Mouse (Mus musculus): ENCODE data around the gene Pdcd1.
"Not testable (repeated sequence)": the region's sequence is repeated elsewhere in the genome, so short reads cannot be mapped to it uniquely, and the experiment has no call there.

Gene Pdcd1

DNA sequence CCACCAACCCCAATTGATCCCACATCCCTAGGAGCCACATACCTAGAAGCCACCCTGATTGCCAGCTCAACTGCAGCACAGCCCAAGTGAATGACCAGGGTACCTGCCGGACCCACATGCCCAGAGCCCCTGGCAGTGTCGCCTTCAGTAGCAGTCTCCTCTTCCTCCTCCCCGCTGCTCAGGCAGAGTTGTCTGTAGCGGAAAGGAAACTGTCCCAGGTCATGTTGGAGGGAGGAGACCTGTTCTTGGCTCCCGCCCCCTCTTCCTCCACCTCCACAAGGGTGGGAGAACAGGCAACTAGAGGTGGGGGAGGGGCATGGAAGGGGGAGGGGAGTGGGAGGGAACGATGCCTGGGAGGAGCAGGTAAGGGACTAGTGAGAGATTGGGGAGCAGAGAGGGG, at the start of gene Pdcd1:
Pdcd1 (minus strand) TSS at position 181 of the 400 bp plus-strand sequence.
- DNase-seq = no peak

DNA sequence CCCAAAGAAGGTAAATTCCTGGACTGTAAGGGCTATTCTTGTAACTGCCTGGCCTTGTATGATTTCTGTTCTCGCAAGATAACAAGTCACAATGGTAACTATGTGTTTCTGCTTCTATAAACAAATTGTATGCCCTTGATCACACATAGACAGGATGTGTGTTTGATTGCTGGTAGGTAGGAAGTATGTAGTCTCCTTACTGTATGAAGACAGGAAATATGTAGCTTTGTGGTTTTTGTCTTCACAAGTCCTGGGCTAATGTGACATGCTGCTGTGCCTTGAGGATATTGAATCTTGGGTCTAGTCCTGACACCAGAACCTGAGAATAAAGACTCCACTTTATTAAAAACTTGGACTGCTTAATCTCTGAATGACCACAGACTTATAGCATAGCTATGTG, 39.4 kb upstream of the Pdcd1 start:
- DNase-seq = no peak

DNA sequence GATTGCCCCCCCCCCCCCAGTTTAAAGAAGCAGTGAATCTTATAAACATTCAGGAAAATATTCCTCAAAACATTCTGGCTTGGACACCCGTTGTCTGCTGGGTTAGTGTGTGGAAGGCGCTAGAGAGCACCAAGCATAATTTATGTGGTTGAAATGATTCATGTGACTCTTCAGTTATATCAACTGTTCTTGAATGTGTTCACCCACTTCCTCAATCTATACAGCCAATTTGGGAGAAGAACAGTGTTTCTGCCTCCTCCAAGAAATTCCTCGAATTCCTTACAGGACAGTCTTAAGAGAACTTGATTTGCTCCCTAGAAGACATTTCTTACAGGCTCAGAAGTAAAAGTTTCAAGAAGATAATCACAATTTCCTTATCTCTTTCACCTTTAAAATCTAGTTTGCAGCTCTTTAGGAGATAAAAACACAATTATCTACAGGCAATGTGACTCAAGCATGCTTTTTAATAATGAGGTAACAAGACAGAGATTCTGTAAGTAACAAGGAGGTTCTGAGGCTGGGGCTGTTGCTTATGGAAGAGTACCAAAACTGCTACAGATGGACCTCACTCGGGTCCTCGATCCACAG, 34.1 kb upstream of the Pdcd1 start:
- no peak for DNase-seq

DNA sequence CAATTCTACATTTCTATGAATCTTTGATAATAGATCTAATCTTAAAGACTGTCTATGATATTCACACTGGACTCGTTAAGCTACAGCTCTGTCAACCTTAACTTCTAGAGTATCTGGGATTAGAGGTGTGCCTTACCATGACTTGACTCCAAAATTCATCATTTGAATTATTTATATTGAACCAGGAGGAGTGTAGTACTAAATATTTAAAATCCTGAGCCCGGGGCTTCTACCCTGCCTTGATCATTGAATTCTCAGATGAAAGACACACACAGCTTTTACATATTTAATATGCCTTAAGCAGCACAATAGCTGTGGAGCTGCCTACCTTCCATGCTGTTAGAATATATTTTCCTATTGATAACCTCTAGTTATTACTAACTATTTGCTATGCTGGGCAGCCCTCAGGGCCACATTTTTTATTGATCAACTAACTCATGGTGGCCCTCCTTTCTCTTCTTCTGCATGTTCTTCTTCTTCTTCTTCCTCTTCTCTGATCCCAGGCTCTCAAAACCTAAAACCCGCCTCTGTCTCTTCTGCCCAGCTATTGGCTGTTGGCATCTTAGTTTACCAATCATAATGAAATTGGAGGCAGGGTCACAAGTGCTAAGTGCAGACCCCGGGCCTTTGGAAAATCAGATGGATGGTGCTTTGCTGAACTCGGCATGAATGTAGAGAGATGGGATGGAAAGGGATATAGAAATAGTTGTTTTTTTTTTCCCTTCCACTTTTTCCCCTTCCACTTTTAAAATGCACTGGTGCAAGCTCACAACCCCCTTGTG, 33.2 kb upstream of the Pdcd1 start:
- no peak for DNase-seq

DNA sequence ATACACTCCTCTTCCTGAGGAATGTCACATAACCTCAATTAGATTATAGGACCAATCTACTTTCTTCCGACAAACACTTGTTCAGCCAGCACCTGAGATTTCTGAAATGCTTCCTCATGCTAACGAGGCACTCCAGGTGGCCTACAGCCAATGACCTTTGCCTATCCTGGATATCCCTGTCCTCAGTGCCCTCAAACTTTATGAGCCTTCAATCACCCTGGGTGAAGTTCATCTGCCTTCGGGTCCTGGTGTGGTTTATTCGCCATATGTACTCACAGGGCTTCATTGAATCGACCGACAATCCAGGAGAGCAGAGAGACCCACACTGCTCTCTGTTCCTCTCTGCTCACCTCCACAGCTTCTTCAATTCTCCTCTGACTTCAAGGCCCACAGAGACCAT, 29.4 kb upstream of the Pdcd1 start:
- no peak for DNase-seq

DNA sequence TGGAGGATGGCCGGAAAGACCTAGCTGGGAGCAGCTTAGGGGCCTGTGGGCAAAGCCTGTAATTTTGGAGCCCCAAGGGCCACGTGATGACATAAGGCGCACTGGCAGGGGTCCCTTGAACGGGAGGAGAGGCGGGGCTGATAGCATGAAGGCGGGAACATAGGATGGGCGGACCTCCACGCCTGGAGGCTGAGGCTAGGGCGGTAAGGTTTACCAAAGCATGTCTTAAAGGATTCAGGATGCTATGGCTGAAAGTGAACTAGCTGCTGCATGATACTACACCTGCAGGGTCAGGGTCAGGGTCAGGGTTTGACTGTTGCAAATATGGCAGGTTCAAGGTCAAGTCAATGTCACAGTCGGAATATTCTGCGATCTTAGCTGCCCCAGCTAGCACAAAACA, 28.8 kb upstream of the Pdcd1 start:
- DNase-seq = no peak

DNA sequence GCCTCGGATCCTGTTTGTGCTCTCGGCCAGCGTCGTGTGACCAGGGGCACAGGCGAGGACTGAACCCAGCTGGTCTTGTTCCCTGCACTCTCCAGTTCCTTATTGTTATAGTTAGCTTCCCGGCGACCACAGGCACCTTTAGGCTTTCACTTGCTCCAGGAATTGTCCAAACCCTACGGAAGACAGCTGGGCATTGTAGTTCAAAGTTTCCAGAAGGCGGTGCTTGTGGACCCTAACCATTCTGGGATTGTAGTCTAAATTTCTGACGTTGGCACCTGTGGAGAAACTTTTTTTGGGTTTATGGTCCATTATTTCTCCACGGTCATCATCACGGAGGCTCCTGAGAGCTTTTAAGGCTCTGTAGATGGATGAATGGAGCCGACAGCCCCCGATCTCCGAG, 28.4 kb upstream of the Pdcd1 start:
- DNase-seq = no peak

DNA sequence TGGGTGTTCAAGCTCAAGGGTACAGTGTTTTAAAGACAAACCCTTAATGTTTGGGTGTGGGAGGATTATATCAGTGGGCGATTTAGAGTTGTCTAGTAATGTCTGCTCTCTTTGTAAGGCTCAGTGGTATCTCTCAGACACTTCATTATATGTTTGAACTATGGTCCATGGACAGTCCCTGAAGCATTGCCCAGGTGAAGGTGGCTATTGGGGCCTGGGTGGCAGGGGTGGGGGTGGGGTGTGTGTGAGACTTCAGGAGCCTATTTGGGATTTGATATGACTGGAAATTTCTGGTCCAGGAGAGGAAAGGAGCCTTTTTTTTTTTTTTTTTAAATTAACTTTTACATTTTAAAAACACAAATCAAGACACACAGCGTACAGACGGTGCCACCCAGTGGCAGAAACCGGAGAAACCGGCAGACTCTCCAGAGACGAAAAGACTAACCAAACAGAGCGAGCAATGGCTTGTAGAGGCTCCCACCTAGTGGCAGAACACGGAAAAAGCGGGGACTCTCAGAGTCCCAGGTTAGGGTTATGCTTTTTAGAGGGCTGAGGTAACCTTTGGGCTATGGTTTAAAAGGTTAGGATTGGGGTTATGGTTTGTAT, 26.6 kb upstream of the Pdcd1 start:
- peak; percentile 91 for DNase-seq

DNA sequence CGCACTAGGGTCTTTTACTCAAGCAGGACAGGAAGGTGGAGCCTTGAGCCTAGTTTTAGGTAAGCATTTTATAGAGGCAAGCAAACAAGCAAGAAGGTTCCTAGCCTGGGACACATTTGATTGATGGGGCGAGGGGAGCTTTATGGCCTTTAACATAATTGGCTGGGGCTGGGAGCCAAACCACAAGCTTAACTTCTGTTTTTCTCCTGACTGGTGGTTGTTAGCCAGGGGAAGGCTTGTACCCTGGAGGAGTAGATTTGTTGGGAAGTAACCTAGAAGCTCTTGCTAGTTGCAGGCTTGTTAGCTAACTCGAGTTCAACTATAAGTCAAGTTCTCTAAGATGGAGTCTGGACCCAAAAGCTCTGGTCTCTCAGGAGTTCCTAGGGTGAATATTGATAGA, 26.0 kb upstream of the Pdcd1 start:
- DNase-seq = no peak

DNA sequence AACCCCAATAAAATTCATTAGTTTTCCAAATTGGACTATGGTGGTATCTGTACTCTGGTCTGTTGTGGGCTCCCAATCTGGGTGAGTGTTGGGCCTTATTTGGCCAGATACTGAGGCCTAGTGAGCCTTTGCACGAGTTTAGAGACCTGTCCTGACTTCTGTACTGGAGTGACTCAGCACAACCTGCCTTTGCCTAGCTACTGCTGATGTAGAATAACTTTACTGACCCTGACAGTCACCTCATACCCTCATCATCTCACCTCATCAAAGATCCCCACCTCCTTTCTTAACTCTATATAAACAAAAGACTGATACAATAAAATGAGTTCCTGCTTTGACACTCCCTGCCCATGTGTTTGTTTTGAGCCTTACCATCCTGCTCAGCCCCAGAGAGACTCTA, 24.3 kb upstream of the Pdcd1 start:
- no peak for DNase-seq

DNA sequence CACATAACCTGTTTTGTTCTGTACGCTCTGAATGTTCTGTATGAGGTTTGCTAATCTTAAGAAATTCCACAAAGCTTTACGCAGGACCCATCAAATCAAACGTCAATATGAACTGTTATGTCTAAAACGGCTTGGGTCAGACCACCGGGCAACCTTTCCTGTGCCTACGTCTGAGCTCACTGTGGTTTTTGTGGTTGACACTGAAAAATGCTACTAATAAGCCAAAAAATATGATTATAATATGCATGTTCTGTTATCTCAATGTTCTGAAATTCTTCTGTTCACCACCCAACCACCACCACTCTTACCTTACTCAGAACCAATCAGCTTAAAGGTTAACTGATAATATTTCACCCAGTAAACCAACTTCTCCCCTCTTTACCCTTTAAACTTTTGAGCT, 22.4 kb upstream of the Pdcd1 start:
- no peak for DNase-seq

DNA sequence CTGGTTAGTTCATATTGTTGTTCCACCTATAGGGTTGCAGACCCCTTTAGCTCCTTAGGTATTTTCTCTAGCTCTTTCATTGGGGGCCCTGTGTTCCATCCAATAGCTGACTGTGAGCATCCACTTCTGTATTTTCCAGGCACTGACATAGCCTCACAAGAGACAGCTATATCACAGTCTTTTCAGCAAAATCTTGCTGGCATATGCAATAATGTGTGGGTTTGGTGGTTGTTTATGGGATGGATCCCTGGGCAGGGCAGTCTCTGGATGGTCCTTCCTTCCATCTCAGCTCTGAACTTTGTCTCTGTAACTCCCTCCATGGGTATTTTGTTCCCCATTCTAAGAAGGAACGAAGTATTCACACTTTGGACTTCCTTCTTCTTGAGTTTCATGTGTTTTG, 5.9 kb upstream of the Pdcd1 start:
- not testable (repeated sequence) for DNase-seq

DNA sequence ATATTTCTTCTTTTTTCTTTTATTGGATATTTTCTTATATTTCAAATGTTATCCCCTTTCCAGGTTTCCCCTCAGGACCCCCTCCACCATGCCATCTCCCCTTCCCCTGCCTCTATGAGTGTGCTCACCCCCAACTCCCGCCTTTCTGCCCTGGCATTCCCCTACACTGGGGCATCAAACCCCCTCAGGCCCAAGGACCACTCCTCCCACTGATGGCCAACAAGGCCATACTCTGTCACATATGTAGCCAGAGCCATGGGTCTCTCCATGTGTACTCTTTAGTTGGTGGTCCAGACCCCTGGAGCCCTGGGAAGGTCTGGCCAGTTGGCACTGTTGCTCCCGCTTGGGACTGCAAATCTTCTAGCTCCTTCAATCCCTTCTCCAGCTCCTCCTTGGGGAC, 5.0 kb upstream of the Pdcd1 start:
- DNase-seq = no peak

DNA sequence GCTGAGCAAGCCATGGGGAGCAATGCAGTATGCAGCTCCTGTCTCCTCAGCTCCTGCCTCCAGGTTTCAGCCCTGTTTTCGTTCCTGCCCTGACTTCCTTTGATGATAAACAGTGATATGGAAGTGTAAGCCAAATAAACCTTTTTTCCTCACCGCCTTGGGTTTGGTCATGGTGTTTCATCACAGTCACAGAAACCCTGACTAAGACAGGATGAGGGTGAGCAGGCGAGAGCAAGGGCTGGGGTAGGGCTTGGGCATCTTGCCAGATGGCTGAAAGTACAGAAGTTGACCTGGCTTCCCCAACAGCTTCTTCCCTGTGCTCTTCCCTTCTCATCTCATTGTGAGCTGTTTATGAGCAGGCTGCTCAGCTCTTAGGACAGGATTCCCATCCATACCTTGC, 3.6 kb upstream of the Pdcd1 start:
- no peak for DNase-seq

DNA sequence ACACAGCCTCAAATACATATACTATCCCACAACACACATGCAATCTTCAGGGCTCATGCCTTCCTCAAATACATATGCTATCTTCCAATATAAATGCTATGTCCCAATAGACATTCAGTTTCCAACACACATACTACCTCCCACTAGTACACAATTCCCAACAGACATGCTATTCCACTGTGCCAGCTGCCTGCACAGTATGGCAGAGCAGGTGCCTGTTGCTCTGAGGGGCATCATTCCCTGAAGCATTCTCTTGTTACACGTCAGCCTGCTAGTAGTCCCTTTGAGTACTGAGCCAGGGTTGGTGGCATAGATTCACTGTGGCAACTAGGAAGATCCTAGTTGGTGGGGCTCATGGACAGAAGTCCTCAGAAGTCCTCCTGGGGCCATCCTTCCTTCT, 2.1 kb upstream of the Pdcd1 start:
- DNase-seq = no peak

DNA sequence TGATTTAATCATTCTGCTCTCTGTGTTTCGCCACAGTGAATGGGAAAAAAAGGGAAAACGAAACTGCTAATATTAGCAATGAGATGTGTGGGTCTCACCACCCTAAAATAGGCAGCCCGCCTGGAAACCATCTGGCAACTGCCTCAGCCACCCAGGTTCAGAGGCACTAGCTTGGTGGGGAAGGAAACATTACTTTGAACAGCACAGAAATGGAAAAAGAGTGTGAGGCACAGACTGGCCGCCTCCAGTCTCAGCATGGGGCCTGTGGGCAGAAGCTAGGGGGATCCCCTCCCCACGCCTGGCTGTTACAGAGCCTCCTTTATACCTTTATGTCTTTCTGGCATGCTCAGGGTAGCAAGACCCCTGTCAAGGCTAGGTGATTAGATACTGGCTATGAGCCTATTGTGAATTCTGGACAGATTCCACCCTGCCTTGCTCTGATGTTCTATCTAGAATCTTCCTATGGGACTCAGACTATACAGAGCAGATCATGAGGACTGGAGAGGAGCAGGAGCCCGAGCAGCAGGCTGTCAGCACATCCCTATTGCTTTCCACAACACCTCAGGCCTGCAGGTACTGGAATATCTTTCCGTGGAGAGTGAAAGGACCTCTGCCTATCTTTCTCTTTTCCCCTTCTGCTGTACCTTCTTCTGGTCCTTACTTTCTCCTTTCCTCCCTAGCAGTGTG, 1.3 kb upstream of the Pdcd1 start:
- DNase-seq = no peak

DNA sequence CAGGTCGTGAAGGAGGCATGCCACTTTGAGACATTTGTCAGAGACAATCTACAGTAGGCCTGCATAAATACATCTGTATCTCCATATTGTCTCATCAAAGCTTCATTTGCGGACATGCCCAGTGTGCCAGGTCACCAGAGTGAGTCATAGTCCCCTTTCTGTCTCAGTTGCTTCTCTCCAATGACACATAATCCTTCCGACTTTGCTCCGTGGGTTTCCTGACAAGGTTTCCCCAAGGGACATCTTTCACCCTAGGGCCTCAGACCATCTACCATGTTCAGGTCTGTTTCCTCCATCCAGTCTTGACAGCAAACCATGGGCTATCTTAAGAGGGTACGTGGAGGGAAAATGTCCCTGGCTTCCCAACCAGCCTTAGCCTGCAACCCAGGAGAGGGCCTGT, 1.2 kb downstream of the Pdcd1 start:
- DNase-seq = no peak

DNA sequence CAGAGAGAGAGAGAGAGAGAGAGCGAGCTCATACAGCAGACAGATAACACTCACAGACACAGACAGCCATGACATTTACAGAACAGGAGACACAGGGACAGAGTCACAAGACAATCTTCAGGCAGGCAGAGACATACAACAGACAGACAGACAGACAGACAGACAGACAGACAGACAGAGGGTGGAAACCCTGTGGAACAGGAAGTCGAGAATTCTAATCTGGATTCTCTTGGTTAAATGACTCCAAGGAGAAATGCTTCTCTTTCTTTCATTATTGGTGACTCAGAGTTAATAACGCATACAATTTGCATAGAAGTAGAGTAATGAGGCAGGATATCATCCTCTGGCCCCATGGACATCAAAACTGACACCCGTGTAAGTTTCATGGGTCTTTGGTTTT, 5.8 kb downstream of the Pdcd1 start:
- no peak for DNase-seq

DNA sequence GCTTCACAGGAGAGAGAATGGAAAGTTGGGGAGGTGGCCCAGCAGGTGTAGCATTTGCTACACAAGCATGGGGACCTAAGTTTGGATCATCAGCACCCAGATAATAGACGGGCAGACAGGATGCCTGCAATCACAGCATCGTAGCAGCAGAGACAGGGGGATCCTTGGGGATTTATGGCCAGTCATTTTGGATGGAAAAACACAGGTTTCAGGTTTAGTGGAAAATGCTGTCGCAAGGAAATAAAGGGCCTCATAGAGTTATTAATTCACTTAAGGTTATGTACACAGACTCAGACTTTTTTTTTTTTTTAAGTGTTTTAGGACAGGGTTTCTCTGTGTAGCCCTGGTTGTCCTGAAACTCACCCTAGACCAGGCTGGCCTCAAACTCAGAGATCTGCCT, 6.8 kb downstream of the Pdcd1 start:
- no peak for DNase-seq

DNA sequence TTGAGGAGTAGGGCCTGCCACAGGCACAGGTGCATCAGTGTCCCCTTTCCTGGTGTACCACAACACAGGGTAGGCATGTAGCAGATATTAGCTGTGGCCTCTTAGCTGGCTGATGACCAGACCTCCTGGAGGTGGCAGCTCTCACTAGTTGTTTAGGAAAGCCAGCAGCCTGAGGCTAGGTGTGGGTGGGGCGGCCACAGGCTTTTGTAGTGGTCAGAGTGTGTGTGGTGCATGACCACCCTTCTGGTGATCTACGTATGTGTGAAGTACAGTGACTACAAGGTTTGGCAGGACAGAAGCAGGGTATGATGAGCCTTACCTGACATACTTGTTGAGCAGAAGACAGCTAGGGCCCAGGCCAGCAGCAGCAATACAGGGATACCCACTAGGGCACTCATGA, 12.0 kb downstream of the Pdcd1 start:
- DNase-seq = no peak

DNA sequence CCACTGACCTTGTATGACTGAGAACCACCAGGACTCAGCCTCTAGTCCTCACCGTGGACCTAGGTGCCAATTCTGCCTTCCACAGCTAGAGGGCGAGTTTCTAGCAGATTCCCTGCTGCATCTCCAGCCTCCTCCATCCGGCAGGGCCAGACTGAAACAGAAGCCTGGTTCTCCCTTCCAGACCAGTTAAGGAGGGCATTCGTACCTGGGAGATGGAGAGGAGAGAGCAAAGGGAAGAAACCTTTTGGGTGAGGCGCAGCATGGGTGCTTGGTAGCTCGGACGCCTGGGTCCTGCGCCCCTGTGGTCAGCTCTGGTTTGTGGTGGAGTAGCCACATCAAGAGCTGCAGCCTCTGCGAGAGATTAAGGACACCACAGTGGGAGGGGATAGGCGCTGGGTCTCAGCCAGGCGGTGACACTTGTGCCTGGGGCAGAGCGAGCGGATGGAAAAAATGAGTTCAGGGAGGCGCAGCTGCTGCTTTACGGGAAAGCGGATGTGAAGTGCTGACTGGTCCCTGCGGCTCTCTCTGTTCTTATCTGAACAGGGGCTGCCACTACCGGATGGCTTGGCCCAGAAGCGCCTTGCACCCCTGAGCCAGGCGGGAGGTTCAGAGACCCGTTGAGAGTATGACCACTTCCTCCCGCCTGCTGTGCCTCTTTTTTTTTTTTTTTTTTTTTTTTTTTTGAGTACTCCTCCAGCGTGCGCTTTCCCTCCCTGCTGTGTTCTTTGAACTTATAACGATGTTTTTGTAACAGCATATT, 17.2 kb downstream of the Pdcd1 start:
- DNase-seq = peak; percentile 92

DNA sequence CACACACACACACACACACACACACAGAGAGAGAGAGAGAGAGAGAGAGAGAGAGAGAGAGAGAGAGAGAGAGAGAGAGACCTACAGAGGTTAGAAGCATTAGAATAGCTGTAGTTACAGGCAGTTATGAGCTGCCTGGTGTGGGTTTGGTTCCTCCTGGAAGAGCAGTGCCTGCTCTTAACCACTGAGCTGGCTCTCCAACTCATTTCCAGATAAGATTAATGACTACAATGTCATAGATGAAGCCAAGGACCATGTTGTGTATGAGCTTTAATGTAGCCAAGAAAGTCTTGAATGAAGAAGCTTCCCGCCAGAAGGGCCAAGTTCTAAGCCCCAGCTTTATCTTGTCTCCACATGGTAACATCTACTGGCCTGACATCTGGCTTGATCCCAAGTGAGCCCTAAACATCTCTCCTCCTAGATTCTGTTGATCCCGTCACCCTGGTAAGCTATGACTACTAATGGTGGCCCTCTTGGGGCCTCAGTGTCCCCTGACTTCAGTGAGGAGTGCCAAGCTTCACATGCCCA, 19.2 kb downstream of the Pdcd1 start:
- no peak for DNase-seq

DNA sequence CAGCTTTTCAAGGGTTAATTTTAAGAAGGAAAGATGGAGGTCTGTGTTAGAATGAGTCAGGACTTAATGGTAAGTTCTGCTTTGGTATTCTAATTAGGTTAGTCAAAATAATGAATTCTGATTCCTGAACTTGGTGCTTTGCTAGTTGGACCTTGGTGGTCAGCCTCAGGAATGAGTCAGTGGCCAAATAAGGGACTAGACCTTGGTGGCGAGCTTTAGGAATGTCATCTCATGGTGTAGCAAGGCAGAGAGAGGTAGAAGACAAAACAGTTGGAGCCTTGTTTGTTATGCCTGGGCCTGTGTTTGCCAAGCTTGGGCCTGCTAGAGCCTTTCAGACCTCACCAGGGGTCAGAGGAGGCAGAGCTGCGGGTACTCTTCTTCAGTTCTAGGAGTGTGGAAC, 23.6 kb downstream of the Pdcd1 start:
- DNase-seq = no peak
